Mouse (Mus musculus): Measurements from ENCODE around the gene Phactr1. TPM values are rescaled to one million over a fixed set of nuclear protein-coding genes. Genes with fewer than 3 reads are reported as not detected.
A peak's percentile ranks its signal among the peaks of the same experiment; 100 is the strongest.

The Phactr1 gene
- polyA plus RNA-seq, 1 experiment from 2014 or later, result 18.7 TPM

DNA sequence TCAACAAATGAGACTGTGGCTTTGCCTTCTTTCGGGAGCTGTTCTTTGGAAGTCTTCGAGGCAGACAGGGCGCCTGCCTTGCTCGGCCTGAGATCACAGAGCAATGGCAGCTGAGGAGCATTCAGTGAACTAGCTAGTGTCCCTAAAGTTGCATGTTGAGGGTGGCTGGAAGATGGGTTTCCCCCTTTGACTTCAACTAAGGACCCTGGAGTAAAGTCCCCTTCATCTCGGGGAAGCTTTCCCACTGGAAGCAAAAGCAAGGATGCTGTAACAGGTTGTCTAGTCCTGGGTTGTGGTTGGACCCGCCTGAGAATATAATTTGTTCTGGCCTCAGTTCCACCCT, 235.4 kb downstream of the Phactr1 start:
- peak overlapping the region; percentile 59 for H3K9ac ChIP-seq (ENCODE audit: low read depth, low read length)
- no peaks in the 10 kb centered on the region for H3K9me3 ChIP-seq (ENCODE audit: control insufficient read depth, low read length)
- H3K36me3 ChIP-seq (ENCODE audit: control insufficient read depth, insufficient read depth, low read length), result no peaks in the 10 kb centered on the region
- no peak for DNase-seq (ENCODE audit: low spot score)
- H3K27me3 ChIP-seq (ENCODE audit: control insufficient read depth, insufficient read depth, low read length), result no peaks in the 10 kb centered on the region; the same call in none of the 2 replicates
- peak overlapping the region; percentile 62 for H3K4me3 ChIP-seq (ENCODE audit: low read depth, low read length)
- peaks cover 2% of the 10 kb centered on the region; the same call in 1 of the 2 replicates for H3K4me1 ChIP-seq (replicated peaks; ENCODE audit: control insufficient read depth, insufficient read depth, low read length)
- peak overlapping the region; percentile 100 for H3K4me2 ChIP-seq (replicated peaks; ENCODE audit: low read depth, low read length)
- no peak for ATAC-seq (ENCODE audit: low FRiP score)
- no peak overlapping the region for H3K27ac ChIP-seq (ENCODE audit: low read depth, low read length)
- 10% methylated on average over 6 of the region's 6 CpGs for WGBS

DNA sequence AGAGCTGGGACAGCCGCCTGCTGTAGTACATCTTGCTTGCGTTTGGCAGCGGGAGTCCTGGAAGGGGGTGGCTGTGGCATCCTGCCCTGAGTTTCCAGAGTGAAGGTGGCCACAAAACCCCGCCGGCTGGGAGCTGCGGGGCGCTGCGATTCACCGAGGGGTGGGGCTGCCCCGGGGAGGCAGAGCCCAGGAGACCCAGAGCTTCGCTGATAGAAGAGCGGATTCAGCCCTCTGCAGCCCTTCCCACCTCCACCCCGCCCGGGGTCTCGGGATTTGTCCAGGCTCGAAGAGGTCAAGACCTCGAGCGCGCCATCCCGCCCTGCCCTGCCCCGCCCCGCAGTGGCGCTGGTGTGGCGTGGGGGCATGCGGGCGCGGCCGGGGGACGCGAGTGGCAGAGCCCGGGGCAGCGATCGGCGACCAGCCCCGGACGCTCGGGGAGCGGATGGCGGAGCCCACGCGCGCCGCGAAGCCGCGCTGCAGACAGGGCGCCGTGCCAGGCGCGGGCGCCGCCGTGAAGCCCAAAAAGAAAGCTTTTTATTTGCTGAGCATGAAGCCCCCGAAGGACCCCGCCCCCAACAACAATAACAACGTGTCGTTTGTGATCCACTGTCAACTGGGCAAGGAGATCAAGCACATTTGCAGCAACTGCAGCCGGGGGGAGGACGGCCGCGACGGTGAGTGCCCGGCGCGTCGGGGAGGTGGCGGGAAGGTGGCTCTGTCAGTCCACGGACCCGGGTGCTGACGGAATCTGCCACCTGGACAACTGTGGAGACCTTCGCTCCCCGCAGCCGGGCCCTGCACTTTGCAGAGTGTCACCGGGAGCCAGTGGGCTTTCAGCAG, 236.0 kb downstream of the Phactr1 start:
- DNase-seq (ENCODE audit: low spot score), result peak; percentile 54
- Histone ChIP-seq H3K27ac (ENCODE audit: low read depth, low read length) (no peak overlapping the region), H3K4me3 (ENCODE audit: low read depth, low read length) (peak overlapping the region; percentile 62), H3K4me1 (replicated peaks; ENCODE audit: control insufficient read depth, insufficient read depth, low read length) (peaks cover 2% of the 10 kb centered on the region; the same call in 1 of the 2 replicates), H3K9me3 (ENCODE audit: control insufficient read depth, low read length) (no peaks in the 10 kb centered on the region), H3K27me3 (ENCODE audit: control insufficient read depth, insufficient read depth, low read length) (no peaks in the 10 kb centered on the region; the same call in none of the 2 replicates), H3K4me2 (replicated peaks; ENCODE audit: low read depth, low read length) (peak overlapping the region; percentile 100), H3K9ac (ENCODE audit: low read depth, low read length) (peak overlapping the region; percentile 59), H3K36me3 (ENCODE audit: control insufficient read depth, insufficient read depth, low read length) (no peaks in the 10 kb centered on the region)
- under 1% methylated on average over 56 of the region's 74 CpGs for WGBS
- ATAC-seq (ENCODE audit: low FRiP score), result peak; percentile 59

DNA sequence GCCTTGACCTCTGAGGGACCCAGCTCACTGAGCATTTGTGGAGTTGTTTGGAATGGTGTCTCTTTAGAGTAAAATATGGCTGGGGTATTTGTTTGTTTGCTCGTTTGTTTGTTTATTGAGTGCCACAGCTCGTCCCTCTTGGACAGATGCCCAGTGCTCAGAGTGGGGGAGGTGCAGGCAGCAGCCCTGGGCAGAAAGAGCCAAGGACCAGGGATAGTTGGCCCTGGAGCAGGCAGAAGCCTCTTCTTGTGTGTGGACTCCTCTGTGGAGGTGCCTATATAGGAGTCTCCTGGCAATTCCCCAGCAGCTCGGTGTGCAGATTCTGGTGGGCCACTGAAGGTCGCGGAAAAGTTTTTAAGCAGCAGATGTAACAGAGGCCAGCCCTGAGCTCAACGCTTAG, 236.8 kb downstream of the Phactr1 start:
- H3K4me2 ChIP-seq (replicated peaks; ENCODE audit: low read depth, low read length), result no peak overlapping the region
- no peak overlapping the region for H3K4me3 ChIP-seq (ENCODE audit: low read depth, low read length)
- DNase-seq (ENCODE audit: low spot score), result no peak
- H3K9me3 ChIP-seq (ENCODE audit: control insufficient read depth, low read length), result no peaks in the 10 kb centered on the region
- no peak overlapping the region for H3K27ac ChIP-seq (ENCODE audit: low read depth, low read length)
- 36% methylated on average over 6 of the region's 6 CpGs for WGBS
- H3K36me3 ChIP-seq (ENCODE audit: control insufficient read depth, insufficient read depth, low read length), result no peaks in the 10 kb centered on the region
- no peak overlapping the region for H3K9ac ChIP-seq (ENCODE audit: low read depth, low read length)
- peaks cover 2% of the 10 kb centered on the region; the same call in 1 of the 2 replicates for H3K4me1 ChIP-seq (replicated peaks; ENCODE audit: control insufficient read depth, insufficient read depth, low read length)
- ATAC-seq (ENCODE audit: low FRiP score), result no peak
- H3K27me3 ChIP-seq (ENCODE audit: control insufficient read depth, insufficient read depth, low read length), result no peaks in the 10 kb centered on the region; the same call in none of the 2 replicates

DNA sequence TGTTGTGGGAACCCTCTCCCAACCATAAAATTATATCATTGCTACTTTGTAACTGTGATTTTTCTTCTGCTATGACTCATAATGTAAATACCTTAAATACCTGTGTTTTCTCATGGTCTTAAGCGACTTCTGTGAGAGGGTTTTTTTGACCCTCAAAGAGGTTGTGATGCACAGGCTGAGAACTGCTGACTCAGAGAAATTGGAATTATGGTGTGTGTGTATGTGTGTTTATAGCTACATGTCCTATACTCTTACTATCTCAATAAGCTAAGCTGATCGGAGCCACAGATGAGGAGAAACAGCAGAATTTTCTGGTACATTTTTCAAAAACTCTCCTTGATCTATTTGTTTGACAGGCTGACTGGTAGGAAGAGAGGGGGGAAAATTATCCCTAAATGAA, 239.6 kb downstream of the Phactr1 start:
- DNase-seq (ENCODE audit: low spot score) (no peak), ATAC-seq (ENCODE audit: low FRiP score) (no peak)
- 87% methylated on average over 2 of the region's 2 CpGs for WGBS
- Histone ChIP-seq H3K4me1 (replicated peaks; ENCODE audit: control insufficient read depth, insufficient read depth, low read length) (peaks cover 2% of the 10 kb centered on the region; the same call in 1 of the 2 replicates), H3K27ac (ENCODE audit: low read depth, low read length) (no peak overlapping the region), H3K9ac (ENCODE audit: low read depth, low read length) (no peak overlapping the region), H3K36me3 (ENCODE audit: control insufficient read depth, insufficient read depth, low read length) (no peaks in the 10 kb centered on the region), H3K4me3 (ENCODE audit: low read depth, low read length) (no peak overlapping the region), H3K27me3 (ENCODE audit: control insufficient read depth, insufficient read depth, low read length) (no peaks in the 10 kb centered on the region; the same call in none of the 2 replicates), H3K9me3 (ENCODE audit: control insufficient read depth, low read length) (no peaks in the 10 kb centered on the region), H3K4me2 (replicated peaks; ENCODE audit: low read depth, low read length) (no peak overlapping the region)

DNA sequence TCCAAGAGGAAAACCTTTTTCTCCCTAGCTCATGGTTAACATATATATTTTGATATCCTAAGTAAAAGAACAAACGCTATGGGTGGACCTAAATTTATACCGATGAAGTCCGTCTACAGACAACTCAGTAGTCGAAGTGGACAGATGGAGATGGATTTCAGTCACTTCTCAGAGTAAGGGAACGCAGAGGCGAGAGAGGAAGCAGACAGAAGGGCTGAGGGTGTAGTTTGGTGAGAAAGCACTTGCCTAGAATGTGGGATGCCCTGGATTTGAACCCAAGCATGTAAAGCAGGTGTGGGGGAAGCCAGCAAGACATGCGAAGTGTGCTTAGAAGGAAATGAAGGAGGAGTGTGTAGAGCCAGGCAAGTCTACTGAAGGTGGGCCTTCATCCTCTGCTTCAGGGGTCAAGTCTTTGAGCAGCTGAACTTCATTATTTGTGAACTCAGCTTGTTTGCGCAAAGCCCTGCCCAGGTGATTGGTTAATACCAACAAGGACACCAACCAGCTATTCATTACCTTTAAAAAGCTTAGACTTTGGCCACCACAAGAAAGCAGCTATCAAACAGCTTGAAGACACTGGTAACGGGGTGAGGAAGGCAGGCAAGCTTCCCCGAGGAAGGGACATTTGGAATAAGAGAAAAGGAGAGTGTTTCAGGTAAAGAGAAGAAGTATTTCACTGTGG, 241.5 kb downstream of the Phactr1 start:
- no peaks in the 10 kb centered on the region for H3K4me1 ChIP-seq (replicated peaks; ENCODE audit: control insufficient read depth, insufficient read depth, low read length)
- no peaks in the 10 kb centered on the region; the same call in 1 of the 2 replicates for H3K27me3 ChIP-seq (ENCODE audit: control insufficient read depth, insufficient read depth, low read length)
- no peaks in the 10 kb centered on the region for H3K36me3 ChIP-seq (ENCODE audit: control insufficient read depth, insufficient read depth, low read length)
- ATAC-seq (ENCODE audit: low FRiP score), result no peak
- H3K4me2 ChIP-seq (replicated peaks; ENCODE audit: low read depth, low read length), result no peak overlapping the region
- DNase-seq (ENCODE audit: low spot score), result no peak
- no peaks in the 10 kb centered on the region for H3K9me3 ChIP-seq (ENCODE audit: control insufficient read depth, low read length)
- no peak overlapping the region for H3K27ac ChIP-seq (ENCODE audit: low read depth, low read length)
- no peak overlapping the region for H3K9ac ChIP-seq (ENCODE audit: low read depth, low read length)
- no peak overlapping the region for H3K4me3 ChIP-seq (ENCODE audit: low read depth, low read length)
- WGBS, result 92% methylated on average over 10 of the region's 10 CpGs

DNA sequence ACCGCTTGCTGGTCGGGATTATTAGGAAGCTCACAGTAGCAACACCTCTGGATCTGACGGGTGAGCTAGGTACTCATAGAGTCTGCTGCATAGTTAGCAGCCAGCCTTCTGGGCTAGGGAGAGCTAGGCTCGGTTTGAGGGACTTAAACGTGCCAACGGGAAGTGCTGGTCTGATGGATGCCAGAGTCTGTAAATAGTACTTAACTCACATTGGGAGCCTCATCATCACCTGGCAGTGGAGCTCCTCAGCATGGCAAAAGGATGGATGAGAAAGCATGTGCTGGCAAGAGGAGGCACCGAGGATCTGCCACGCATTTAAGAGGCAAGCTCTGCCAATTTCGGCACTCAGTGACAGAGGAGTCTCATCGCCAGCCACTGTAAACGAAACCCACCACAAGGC, 247.4 kb downstream of the Phactr1 start:
- 95% methylated on average over 11 of the region's 11 CpGs for WGBS
- ATAC-seq (ENCODE audit: low FRiP score), result no peak
- H3K27me3 ChIP-seq (ENCODE audit: control insufficient read depth, insufficient read depth, low read length), result no peaks in the 10 kb centered on the region
- no peaks in the 10 kb centered on the region for H3K9me3 ChIP-seq (ENCODE audit: control insufficient read depth, low read length)
- H3K4me1 ChIP-seq (replicated peaks; ENCODE audit: control insufficient read depth, insufficient read depth, low read length), result no peaks in the 10 kb centered on the region
- H3K27ac ChIP-seq (ENCODE audit: low read depth, low read length), result no peak overlapping the region
- DNase-seq (ENCODE audit: low spot score), result no peak
- no peak overlapping the region for H3K9ac ChIP-seq (ENCODE audit: low read depth, low read length)
- H3K4me3 ChIP-seq (ENCODE audit: low read depth, low read length), result no peak overlapping the region
- H3K4me2 ChIP-seq (replicated peaks; ENCODE audit: low read depth, low read length), result no peak overlapping the region
- no peaks in the 10 kb centered on the region for H3K36me3 ChIP-seq (ENCODE audit: control insufficient read depth, insufficient read depth, low read length)

DNA sequence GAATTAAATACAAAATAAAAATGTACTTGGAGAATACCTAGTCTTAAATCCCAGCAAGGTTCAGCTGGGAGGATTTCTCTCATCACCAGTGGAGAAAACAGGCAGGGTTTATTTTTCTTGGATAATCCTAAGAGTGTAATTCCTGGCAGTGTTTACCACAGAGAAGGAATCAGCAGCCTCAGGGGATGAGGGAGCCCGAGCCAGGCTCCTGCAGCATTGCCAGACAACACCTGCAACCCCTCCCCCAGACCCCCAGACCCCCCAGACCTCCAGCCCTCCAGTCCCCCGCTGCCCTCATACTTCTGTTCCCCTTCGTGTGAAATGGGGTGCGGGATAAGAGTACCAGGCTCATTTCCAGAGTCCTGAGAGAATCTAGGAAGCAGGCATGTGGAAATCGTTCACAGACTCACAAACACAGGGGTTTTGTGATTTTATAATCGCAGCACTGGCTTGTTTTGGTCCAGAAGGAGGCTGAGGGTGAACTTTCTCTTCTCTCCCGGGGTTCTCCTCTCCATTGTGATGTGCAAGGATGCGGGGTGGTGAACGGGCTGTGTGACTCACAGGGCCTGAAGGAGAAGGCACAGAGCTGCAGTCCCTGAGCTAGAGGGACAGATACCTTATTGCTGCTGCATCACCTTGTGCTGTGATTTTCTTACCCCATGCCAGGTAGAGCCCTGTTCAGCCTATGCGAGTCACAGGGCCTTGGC, 249.3 kb downstream of the Phactr1 start:
- H3K27me3 ChIP-seq (ENCODE audit: control insufficient read depth, insufficient read depth, low read length), result no peaks in the 10 kb centered on the region
- H3K9ac ChIP-seq (ENCODE audit: low read depth, low read length), result no peak overlapping the region
- H3K4me2 ChIP-seq (replicated peaks; ENCODE audit: low read depth, low read length), result no peak overlapping the region
- H3K36me3 ChIP-seq (ENCODE audit: control insufficient read depth, insufficient read depth, low read length), result no peaks in the 10 kb centered on the region
- H3K27ac ChIP-seq (ENCODE audit: low read depth, low read length), result no peak overlapping the region
- H3K4me3 ChIP-seq (ENCODE audit: low read depth, low read length), result no peak overlapping the region
- no peaks in the 10 kb centered on the region for H3K4me1 ChIP-seq (replicated peaks; ENCODE audit: control insufficient read depth, insufficient read depth, low read length)
- DNase-seq (ENCODE audit: low spot score), result no peak
- WGBS, result 52% methylated on average over 10 of the region's 10 CpGs
- no peak for ATAC-seq (ENCODE audit: low FRiP score)
- H3K9me3 ChIP-seq (ENCODE audit: control insufficient read depth, low read length), result no peaks in the 10 kb centered on the region

DNA sequence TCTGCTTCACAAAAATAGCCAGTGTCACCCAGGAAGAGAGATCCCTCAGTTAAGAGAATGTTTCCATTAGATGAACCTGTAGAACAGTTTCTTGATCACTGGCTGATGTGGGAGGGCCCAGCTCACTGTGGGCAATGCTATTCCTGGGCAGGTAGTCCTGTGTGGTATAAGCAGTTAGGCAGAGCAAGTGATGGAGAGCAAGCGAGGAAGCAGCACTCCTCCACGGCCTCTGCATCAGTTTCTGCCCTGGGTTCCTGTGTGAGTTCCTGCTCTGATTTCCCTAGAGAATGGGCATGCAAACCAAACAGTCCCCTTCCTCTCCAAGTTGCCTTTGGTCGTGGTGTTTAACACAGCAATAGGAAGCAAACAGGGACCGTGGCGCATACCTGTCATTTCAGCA, 251.6 kb downstream of the Phactr1 start:
- no peak for DNase-seq (ENCODE audit: low spot score)
- ATAC-seq (ENCODE audit: low FRiP score), result no peak
- H3K9me3 ChIP-seq (ENCODE audit: control insufficient read depth, low read length), result no peaks in the 10 kb centered on the region
- H3K27ac ChIP-seq (ENCODE audit: low read depth, low read length), result no peak overlapping the region
- H3K4me1 ChIP-seq (replicated peaks; ENCODE audit: control insufficient read depth, insufficient read depth, low read length), result no peaks in the 10 kb centered on the region
- 96% methylated on average over 5 of the region's 5 CpGs for WGBS
- no peaks in the 10 kb centered on the region for H3K36me3 ChIP-seq (ENCODE audit: control insufficient read depth, insufficient read depth, low read length)
- no peak overlapping the region for H3K4me3 ChIP-seq (ENCODE audit: low read depth, low read length)
- no peaks in the 10 kb centered on the region for H3K27me3 ChIP-seq (ENCODE audit: control insufficient read depth, insufficient read depth, low read length)
- no peak overlapping the region for H3K9ac ChIP-seq (ENCODE audit: low read depth, low read length)
- H3K4me2 ChIP-seq (replicated peaks; ENCODE audit: low read depth, low read length), result no peak overlapping the region
